ENCODE assay signal across 8 mouse cellular contexts in genomic region chr6:88152127-88152705, GRCm38 (mm10). TPM values are rescaled to one million over a fixed set of nuclear protein-coding genes. Genes with fewer than 3 reads are reported as not detected.
DNase-seq lines count a peak whose midpoint lies in the region; ATAC-seq lines count a peak whose summit lies in the region.

No protein-coding gene starts in this region.

- peak; percentile 75 to 79 for DNase-seq in kidney, postnatal 36 days
- DNase-seq in lung, postnatal 25 days (ENCODE audit: low spot score): peak; percentile 79
- no peak for DNase-seq in left cerebral cortex, postnatal 14 days (ENCODE audit: low spot score in 2 of 2)
- no peak for DNase-seq in retina, postnatal 1 day

- no peak overlapping the region for H3K9ac ChIP-seq in embryonic facial prominence, embryonic 13.5 days
- no peak overlapping the region for H3K9ac ChIP-seq in heart, embryonic 14.5 days (ENCODE audit: low read length)
- H3K9ac ChIP-seq in neural tube, embryonic 15.5 days (replicated peaks): no peak overlapping the region

- no peaks in the 10 kb centered on the region for H3K36me3 ChIP-seq in embryonic facial prominence, embryonic 13.5 days
- H3K36me3 ChIP-seq in heart, embryonic 14.5 days (ENCODE audit: control insufficient read depth, insufficient read depth, low read length): no peaks in the 10 kb centered on the region
- no peaks in the 10 kb centered on the region for H3K36me3 ChIP-seq in neural tube, embryonic 15.5 days

- no peaks in the 10 kb centered on the region for H3K27me3 ChIP-seq in embryonic facial prominence, embryonic 13.5 days
- H3K27me3 ChIP-seq in heart, embryonic 14.5 days (ENCODE audit: control insufficient read depth, insufficient read depth, low read length): peaks cover 2% of the 10 kb centered on the region; the same call in 1 of the 2 replicates
- H3K27me3 ChIP-seq in neural tube, embryonic 15.5 days (replicated peaks): no peaks in the 10 kb centered on the region

- no peak overlapping the region for H3K4me3 ChIP-seq in embryonic facial prominence, embryonic 13.5 days
- no peak overlapping the region for H3K4me3 ChIP-seq in heart, embryonic 14.5 days (ENCODE audit: control insufficient read depth in 1 of 2, insufficient read depth in 1 of 2, low read depth in 1 of 2, low read length in 2 of 2)
- no peak overlapping the region for H3K4me3 ChIP-seq in neural tube, embryonic 15.5 days (replicated peaks)

- 0 out of 2 replicates have a peak overlapping the region, but pooled peaks have one; percentile 48 for H3K27ac ChIP-seq in embryonic facial prominence, embryonic 13.5 days
- H3K27ac ChIP-seq in heart, embryonic 14.5 days (replicated peaks in 1 of 2; ENCODE audit: control insufficient read depth in 1 of 2, insufficient read depth in 1 of 2, low read depth in 2 of 2, low read length in 2 of 2): peak overlapping the region; percentile 59 to 61
- H3K27ac ChIP-seq in neural tube, embryonic 15.5 days (replicated peaks): no peak overlapping the region

- intact Hi-C loops in left cerebral cortex, postnatal 14 days (cut with DNase I): no loop called here

- no peaks in the 10 kb centered on the region for H3K9me3 ChIP-seq in embryonic facial prominence, embryonic 13.5 days
- peaks cover 2% of the 10 kb centered on the region; the same call in 1 of the 2 replicates for H3K9me3 ChIP-seq in heart, embryonic 14.5 days (ENCODE audit: control insufficient read depth, low read length)
- H3K9me3 ChIP-seq in neural tube, embryonic 15.5 days (replicated peaks): no peaks in the 10 kb centered on the region

- peaks cover 7% of the 10 kb centered on the region for H3K4me1 ChIP-seq in embryonic facial prominence, embryonic 13.5 days
- H3K4me1 ChIP-seq in heart, embryonic 14.5 days (ENCODE audit: control insufficient read depth in 2 of 2, insufficient read depth in 2 of 2, low read length in 2 of 2): peaks cover under 1 to 5% of the 10 kb centered on the region in 2 experiments; a peak in 3 of 4 replicates
- no peaks in the 10 kb centered on the region for H3K4me1 ChIP-seq in neural tube, embryonic 15.5 days

- no peak for ATAC-seq in embryonic facial prominence, embryonic 13.5 days (ENCODE audit: insufficient number of reproducible peaks, insufficient read depth, low FRiP score, low TSS enrichment, low read depth)
- peak; percentile 55 for ATAC-seq in heart, embryonic 14.5 days (ENCODE audit: insufficient number of reproducible peaks, insufficient read depth, low FRiP score, low read depth)
- ATAC-seq in inflammation-experienced regulatory T-cells, adult 6 months: no peak
- ATAC-seq in neural tube, embryonic 15.5 days (ENCODE audit: low FRiP score): no peak

- no peak overlapping the region for H3K4me2 ChIP-seq in embryonic facial prominence, embryonic 13.5 days
- peak overlapping the region; percentile 34 for H3K4me2 ChIP-seq in heart, embryonic 14.5 days (ENCODE audit: low read length)
- no peak overlapping the region for H3K4me2 ChIP-seq in neural tube, embryonic 15.5 days

- WGBS in embryonic facial prominence, embryonic 13.5 days: 76% methylated on average over 14 of the region's 14 CpGs
- 74% methylated on average over 14 of the region's 14 CpGs for WGBS in heart, embryonic 14.5 days
- WGBS in neural tube, embryonic 15.5 days: 84% methylated on average over 14 of the region's 14 CpGs

RNA-seq across cellular contexts. Expression of gene Gata2, which starts 41.5 kb away (rescaled TPM):
- 54.9 and 81.7 TPM in 2 replicates for polyA plus RNA-seq in embryonic facial prominence, embryonic 13.5 days (2015; fragmentation: Nextera tagmentation; extraction: Ambion mirVana)
- 12.5 and 18.6 TPM in 2 replicates for polyA plus RNA-seq in heart, embryonic 14.5 days (2014; fragmentation: Nextera tagmentation; extraction: Ambion mirVana)
- polyA plus RNA-seq in inflammation-experienced regulatory T-cells, adult 6 months (2017; shearing (Covaris generic)): not detected
- total RNA-seq in left cerebral cortex, postnatal 14 days (2021): 1 to 10 TPM; 4.9 to 6.2 TPM
- polyA plus RNA-seq in neural tube, embryonic 15.5 days (2015; fragmentation: Nextera tagmentation; extraction: Ambion mirVana): 7.2 and 14.3 TPM in 2 replicates

Comparison
In these comparisons a context has a peak if more than half of its experiments do, and no peak if none do; other contexts are left out.
1. DNase-seq: peak in kidney, postnatal 36 days (2 of 2) and lung, postnatal 25 days (single experiment); none in left cerebral cortex, postnatal 14 days (0 of 2) and retina, postnatal 1 day (single experiment).